Mouse (Mus musculus): ENCODE results near the gene Pnpla3. TPM values are rescaled to one million over a fixed set of nuclear protein-coding genes. Genes with fewer than 3 reads are reported as not detected.

Gene Pnpla3
- polyA plus RNA-seq (2012; rRNA removed), result 1.5 and 2.3 TPM in 2 replicates

DNA sequence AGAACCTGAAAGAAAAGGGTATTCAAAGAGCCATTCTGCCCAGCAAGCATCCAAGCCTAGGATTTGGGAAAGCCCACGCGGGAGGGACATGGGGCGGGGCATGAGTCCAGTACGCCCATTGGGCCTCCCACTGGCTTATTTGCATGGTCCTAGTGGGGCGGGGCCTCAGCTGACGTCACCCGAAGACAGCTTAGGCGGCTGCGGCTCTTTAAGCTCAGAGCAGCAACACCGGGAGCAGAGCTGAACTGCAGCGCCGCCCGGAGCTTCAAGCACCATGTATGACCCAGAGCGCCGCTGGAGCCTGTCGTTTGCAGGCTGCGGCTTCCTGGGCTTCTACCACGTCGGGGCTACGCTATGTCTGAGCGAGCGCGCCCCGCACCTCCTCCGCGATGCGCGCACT, at the start of gene Pnpla3:
Gene Pnpla3 (plus strand): TSS at position 238 of the 400 bp plus-strand sequence.
- TF ChIP-seq CTCF (IDR thresholded peaks at IDR 0.05; ENCODE audit: control insufficient read depth, insufficient read depth, insufficient replicate concordance, low read depth, low read length), result no peak
- peak; percentile 29 for TF ChIP-seq POLR2A (IDR thresholded peaks at IDR 0.05; ENCODE audit: control insufficient read depth, low read depth, low read length)
- peak within 1 kb of the TSS; percentile 80 for H3K4me3 ChIP-seq (ENCODE audit: control insufficient read depth, low read depth, low read length)
- H3K36me3 ChIP-seq (ENCODE audit: control insufficient read depth, insufficient read depth, low read length), result no peaks in the 10 kb centered on the region
- H3K4me1 ChIP-seq (ENCODE audit: control insufficient read depth, insufficient read depth, low read length), result peaks cover 10% of the 10 kb centered on the region
- H3K27me3 ChIP-seq (ENCODE audit: control insufficient read depth, insufficient read depth, low read length), result no peaks in the 10 kb centered on the region
- H3K27ac ChIP-seq (ENCODE audit: control insufficient read depth, insufficient read depth, low read depth, low read length), result no peak within 1 kb of the TSS

- no peak overlapping the region for H3K4me3 ChIP-seq (ENCODE audit: control insufficient read depth, low read depth, low read length)
Observed at GRCm38 (mm10) chr15:84120612-84121011, 47.0 kb upstream of the Pnpla3 start.

GRCm38 (mm10) chr15:84121036-84121435, 46.6 kb upstream of the Pnpla3 start:
- Histone ChIP-seq H3K4me1 (ENCODE audit: control insufficient read depth, insufficient read depth, low read length) (no peaks in the 10 kb centered on the region), H3K4me3 (ENCODE audit: control insufficient read depth, low read depth, low read length) (no peak overlapping the region), H3K27ac (ENCODE audit: control insufficient read depth, insufficient read depth, low read depth, low read length) (no peak overlapping the region), H3K27me3 (ENCODE audit: control insufficient read depth, insufficient read depth, low read length) (no peaks in the 10 kb centered on the region), H3K36me3 (ENCODE audit: control insufficient read depth, insufficient read depth, low read length) (no peaks in the 10 kb centered on the region)
- no peak for TF ChIP-seq POLR2A (IDR thresholded peaks at IDR 0.05; ENCODE audit: control insufficient read depth, low read depth, low read length)
- TF ChIP-seq CTCF (IDR thresholded peaks at IDR 0.05; ENCODE audit: control insufficient read depth, insufficient read depth, insufficient replicate concordance, low read depth, low read length), result no peak

More at GRCm38 (mm10) chr15:84120612-84121011, 47.0 kb upstream of the Pnpla3 start:
- Histone ChIP-seq H3K36me3 (ENCODE audit: control insufficient read depth, insufficient read depth, low read length) (no peaks in the 10 kb centered on the region), H3K4me1 (ENCODE audit: control insufficient read depth, insufficient read depth, low read length) (no peaks in the 10 kb centered on the region), H3K27me3 (ENCODE audit: control insufficient read depth, insufficient read depth, low read length) (no peaks in the 10 kb centered on the region), H3K27ac (ENCODE audit: control insufficient read depth, insufficient read depth, low read depth, low read length) (no peak overlapping the region)
- TF ChIP-seq POLR2A (IDR thresholded peaks at IDR 0.05; ENCODE audit: control insufficient read depth, low read depth, low read length) (no peak), CTCF (IDR thresholded peaks at IDR 0.05; ENCODE audit: control insufficient read depth, insufficient read depth, insufficient replicate concordance, low read depth, low read length) (peak; percentile 55; the same call in 1 of the 2 replicates)

- Histone ChIP-seq H3K4me3 (ENCODE audit: control insufficient read depth, low read depth, low read length) (no peak within 1 kb of the TSS), H3K4me1 (ENCODE audit: control insufficient read depth, insufficient read depth, low read length) (no peaks in the 10 kb centered on the region), H3K27me3 (ENCODE audit: control insufficient read depth, insufficient read depth, low read length) (no peaks in the 10 kb centered on the region), H3K36me3 (ENCODE audit: control insufficient read depth, insufficient read depth, low read length) (no peaks in the 10 kb centered on the region), H3K27ac (ENCODE audit: control insufficient read depth, insufficient read depth, low read depth, low read length) (no peak within 1 kb of the TSS)
- TF ChIP-seq CTCF (IDR thresholded peaks at IDR 0.05; ENCODE audit: control insufficient read depth, insufficient read depth, insufficient replicate concordance, low read depth, low read length) (no peak), POLR2A (IDR thresholded peaks at IDR 0.05; ENCODE audit: control insufficient read depth, low read depth, low read length) (no peak)
Observed at GRCm38 (mm10) chr15:84123075-84123474, 44.6 kb upstream of the Pnpla3 start, which contains the start of gene Pnpla5. Gene Pnpla5, minus strand, starts transcription at chr15:84123175.

- H3K27me3 ChIP-seq (ENCODE audit: control insufficient read depth, insufficient read depth, low read length), result no peaks in the 10 kb centered on the region
- TF ChIP-seq CTCF (IDR thresholded peaks at IDR 0.05; ENCODE audit: control insufficient read depth, insufficient read depth, insufficient replicate concordance, low read depth, low read length), result no peak
- TF ChIP-seq POLR2A (IDR thresholded peaks at IDR 0.05; ENCODE audit: control insufficient read depth, low read depth, low read length), result no peak
- no peaks in the 10 kb centered on the region for H3K4me1 ChIP-seq (ENCODE audit: control insufficient read depth, insufficient read depth, low read length)
- no peaks in the 10 kb centered on the region for H3K36me3 ChIP-seq (ENCODE audit: control insufficient read depth, insufficient read depth, low read length)
- H3K4me3 ChIP-seq (ENCODE audit: control insufficient read depth, low read depth, low read length), result no peak overlapping the region
- no peak overlapping the region for H3K27ac ChIP-seq (ENCODE audit: control insufficient read depth, insufficient read depth, low read depth, low read length)
Observed at GRCm38 (mm10) chr15:84124086-84124485, 43.6 kb upstream of the Pnpla3 start.

DNA sequence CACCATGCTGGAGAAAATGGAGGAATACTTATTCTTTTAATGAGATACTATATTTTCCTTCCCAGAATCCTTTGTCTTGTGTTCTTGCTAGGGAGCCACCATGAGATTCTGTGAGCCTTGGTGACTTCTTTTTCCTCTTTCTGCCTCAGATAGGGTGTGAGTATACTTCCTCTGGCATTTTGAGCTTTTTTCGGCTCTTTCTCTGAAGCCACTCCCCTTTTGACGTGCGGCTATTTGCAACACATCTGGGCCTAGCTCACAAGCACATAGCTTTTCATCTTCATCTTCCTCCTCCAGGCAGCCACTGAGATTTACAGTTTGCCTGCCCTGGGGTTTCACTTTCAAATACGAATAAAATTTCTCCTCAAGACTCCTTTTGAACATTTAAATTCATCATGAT, 41.2 kb upstream of the Pnpla3 start:
- Histone ChIP-seq H3K27me3 (ENCODE audit: control insufficient read depth, insufficient read depth, low read length) (no peaks in the 10 kb centered on the region), H3K4me3 (ENCODE audit: control insufficient read depth, low read depth, low read length) (no peak overlapping the region), H3K27ac (ENCODE audit: control insufficient read depth, insufficient read depth, low read depth, low read length) (no peak overlapping the region), H3K4me1 (ENCODE audit: control insufficient read depth, insufficient read depth, low read length) (peaks cover 8% of the 10 kb centered on the region), H3K36me3 (ENCODE audit: control insufficient read depth, insufficient read depth, low read length) (no peaks in the 10 kb centered on the region)
- TF ChIP-seq CTCF (IDR thresholded peaks at IDR 0.05; ENCODE audit: control insufficient read depth, insufficient read depth, insufficient replicate concordance, low read depth, low read length), result no peak
- no peak for TF ChIP-seq POLR2A (IDR thresholded peaks at IDR 0.05; ENCODE audit: control insufficient read depth, low read depth, low read length)

- no peaks in the 10 kb centered on the region for H3K27me3 ChIP-seq (ENCODE audit: control insufficient read depth, insufficient read depth, low read length)
- H3K36me3 ChIP-seq (ENCODE audit: control insufficient read depth, insufficient read depth, low read length), result no peaks in the 10 kb centered on the region
- no peak overlapping the region for H3K4me3 ChIP-seq (ENCODE audit: control insufficient read depth, low read depth, low read length)
- no peak overlapping the region for H3K27ac ChIP-seq (ENCODE audit: control insufficient read depth, insufficient read depth, low read depth, low read length)
- TF ChIP-seq CTCF (IDR thresholded peaks at IDR 0.05; ENCODE audit: control insufficient read depth, insufficient read depth, insufficient replicate concordance, low read depth, low read length), result no peak
- TF ChIP-seq POLR2A (IDR thresholded peaks at IDR 0.05; ENCODE audit: control insufficient read depth, low read depth, low read length), result no peak
- H3K4me1 ChIP-seq (ENCODE audit: control insufficient read depth, insufficient read depth, low read length), result peaks cover 9% of the 10 kb centered on the region
Observed at GRCm38 (mm10) chr15:84126871-84127270, 40.8 kb upstream of the Pnpla3 start.
